Mouse (Mus musculus): ENCODE measurements around the gene Olfr1232. TPM values are rescaled to one million over a fixed set of nuclear protein-coding genes. Genes with fewer than 3 reads are reported as not detected.

Gene Olfr1232
- polyA plus RNA-seq (2016; fragmentation: Nextera tagmentation; extraction: Ambion mirVana): not detected in 2 replicates

DNA sequence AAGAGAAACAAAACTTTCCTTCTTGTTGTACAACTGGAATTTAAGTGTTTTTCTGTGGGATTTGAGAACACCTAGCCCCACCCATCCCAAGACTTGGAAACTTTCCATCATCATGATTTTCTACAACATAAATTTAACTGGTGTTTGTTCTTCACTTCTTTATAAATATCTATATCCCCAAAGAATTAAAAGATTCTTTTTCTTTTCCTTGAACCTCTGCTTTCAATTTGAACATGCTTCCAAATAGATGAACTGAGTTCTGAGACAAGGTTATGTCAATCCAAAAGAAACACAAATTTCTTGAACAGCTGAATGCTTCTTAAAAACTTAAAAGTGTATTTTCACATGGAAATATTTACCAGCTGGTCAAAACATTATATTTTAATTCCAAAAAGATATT lies at the start of gene Olfr1232:
Gene Olfr1232 (minus strand): TSS at position 101 of the 400 bp plus-strand sequence.
- H3K9me3 ChIP-seq: no peaks in the 10 kb centered on the region
- no peak within 1 kb of the TSS for H3K27ac ChIP-seq
- H3K4me2 ChIP-seq: no peak within 1 kb of the TSS
- no peak within 1 kb of the TSS for H3K9ac ChIP-seq (replicated peaks)
- H3K4me3 ChIP-seq (replicated peaks): no peak within 1 kb of the TSS
- no peaks in the 10 kb centered on the region for H3K4me1 ChIP-seq (replicated peaks)
- ATAC-seq (ENCODE audit: insufficient number of reproducible peaks, insufficient read depth, low FRiP score, low TSS enrichment, low read depth): no peak
- H3K36me3 ChIP-seq: no peaks in the 10 kb centered on the region
- no peaks in the 10 kb centered on the region for H3K27me3 ChIP-seq

DNA sequence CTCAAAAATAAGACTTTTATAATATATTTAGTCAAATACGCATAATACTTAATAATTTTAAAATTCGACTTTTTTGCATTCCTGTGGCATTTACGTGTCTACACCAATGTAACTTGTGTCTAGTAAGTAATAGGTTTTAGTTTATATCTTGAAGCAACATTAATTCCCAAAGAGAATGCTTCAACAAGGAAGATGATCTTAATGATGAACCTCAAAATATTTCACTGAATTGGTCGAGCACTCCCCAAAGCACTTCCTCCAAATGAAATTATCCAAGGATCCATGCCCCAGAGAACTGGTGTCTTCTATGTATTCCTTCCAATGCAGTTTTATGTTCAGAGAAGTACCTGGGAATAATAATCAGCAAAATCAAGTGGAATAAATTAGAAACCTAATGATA lies 35.3 kb upstream of the Olfr1232 start, which contains the start of gene Olfr1234:
Gene Olfr1234 (minus strand): TSS at position 101 of the 400 bp plus-strand sequence.
- no peaks in the 10 kb centered on the region for H3K9me3 ChIP-seq
- no peak within 1 kb of the TSS for H3K27ac ChIP-seq
- ATAC-seq (ENCODE audit: insufficient number of reproducible peaks, insufficient read depth, low FRiP score, low TSS enrichment, low read depth): no peak
- no peaks in the 10 kb centered on the region for H3K4me1 ChIP-seq (replicated peaks)
- no peak within 1 kb of the TSS for H3K9ac ChIP-seq (replicated peaks)
- no peak within 1 kb of the TSS for H3K4me3 ChIP-seq (replicated peaks)
- H3K36me3 ChIP-seq: no peaks in the 10 kb centered on the region
- H3K27me3 ChIP-seq: no peaks in the 10 kb centered on the region
- 92% methylated on average over 4 of the region's 4 CpGs for WGBS
- no peak within 1 kb of the TSS for H3K4me2 ChIP-seq

DNA sequence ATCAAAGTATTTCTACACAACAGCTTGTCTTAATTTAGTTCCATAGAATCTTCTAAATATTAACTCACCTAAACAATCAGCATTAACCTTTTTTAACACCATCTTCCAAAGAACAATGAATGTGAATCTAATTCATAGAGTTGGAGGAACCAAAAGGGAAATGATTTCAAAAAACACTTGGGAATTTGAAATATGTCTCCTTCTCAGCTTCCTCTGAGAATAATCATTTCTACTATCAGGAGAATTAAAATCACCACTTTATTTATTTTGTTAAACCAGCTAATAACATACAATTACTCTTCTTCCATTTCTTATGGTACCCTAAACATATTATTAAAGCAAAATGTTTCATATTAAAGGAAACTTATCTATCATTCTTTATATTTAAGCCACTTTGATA lies 12.8 kb upstream of the Olfr1232 start, which contains the start of gene Olfr1233:
Gene Olfr1233 (minus strand): TSS at position 101 of the 400 bp plus-strand sequence.
- Histone ChIP-seq H3K4me1 (replicated peaks) (no peaks in the 10 kb centered on the region), H3K27ac (no peak within 1 kb of the TSS), H3K36me3 (no peaks in the 10 kb centered on the region), H3K27me3 (no peaks in the 10 kb centered on the region), H3K4me3 (replicated peaks) (no peak within 1 kb of the TSS), H3K4me2 (no peak within 1 kb of the TSS), H3K9me3 (no peaks in the 10 kb centered on the region), H3K9ac (replicated peaks) (no peak within 1 kb of the TSS)
- ATAC-seq (ENCODE audit: insufficient number of reproducible peaks, insufficient read depth, low FRiP score, low TSS enrichment, low read depth): no peak

DNA sequence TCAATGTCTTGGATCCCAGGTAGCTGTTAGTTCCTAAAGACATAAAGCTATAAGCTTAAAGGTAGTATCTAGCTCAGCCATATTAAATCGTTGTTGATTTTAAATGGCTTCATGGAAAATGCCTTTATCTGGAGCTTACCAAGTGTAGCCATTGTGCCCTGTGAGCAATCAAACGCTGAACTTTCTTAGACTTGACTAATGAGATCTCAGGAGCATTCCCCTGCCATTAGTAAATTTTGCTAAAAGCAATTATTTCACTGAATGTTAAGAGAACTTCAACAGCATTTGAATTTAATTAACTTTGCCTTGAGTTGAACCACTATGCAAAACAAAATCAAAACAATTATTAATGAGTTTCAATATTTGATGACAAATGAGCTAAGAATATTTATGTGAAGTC lies 22.5 kb downstream of the Olfr1232 start, which contains the start of gene Olfr1231:
Gene Olfr1231 (minus strand): TSS at position 101 of the 400 bp plus-strand sequence.
- Histone ChIP-seq H3K36me3 (no peaks in the 10 kb centered on the region), H3K9ac (replicated peaks) (no peak within 1 kb of the TSS), H3K4me3 (replicated peaks) (no peak within 1 kb of the TSS), H3K4me2 (no peak within 1 kb of the TSS), H3K4me1 (replicated peaks) (no peaks in the 10 kb centered on the region), H3K9me3 (no peaks in the 10 kb centered on the region), H3K27ac (no peak within 1 kb of the TSS), H3K27me3 (no peaks in the 10 kb centered on the region)
- ATAC-seq (ENCODE audit: insufficient number of reproducible peaks, insufficient read depth, low FRiP score, low TSS enrichment, low read depth): no peak
- WGBS: 69% methylated on average over 2 of the region's 2 CpGs

DNA sequence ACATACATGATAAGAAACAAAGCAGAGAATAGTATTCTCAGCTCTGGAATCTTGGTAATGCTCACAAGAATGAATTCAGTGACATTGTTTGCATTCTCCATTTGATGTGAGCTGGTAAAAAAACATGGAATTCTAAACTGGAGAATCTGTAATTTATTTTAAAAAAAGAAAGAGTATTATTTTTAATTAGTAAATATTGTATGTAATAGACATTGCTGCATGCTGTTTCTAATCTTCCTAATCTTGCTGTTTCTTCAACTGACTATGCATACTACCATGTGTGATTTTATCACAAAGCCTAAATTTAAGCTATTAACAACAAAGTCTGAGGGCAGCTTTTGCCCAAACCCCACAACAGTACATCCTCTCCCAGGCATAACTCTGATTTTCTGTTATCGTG lies 32.3 kb downstream of the Olfr1232 start, which contains the start of gene Olfr1230:
Gene Olfr1230 (minus strand): TSS at position 101 of the 400 bp plus-strand sequence.
- H3K9ac ChIP-seq (replicated peaks): no peak within 1 kb of the TSS
- H3K27me3 ChIP-seq: no peaks in the 10 kb centered on the region
- no peaks in the 10 kb centered on the region for H3K4me1 ChIP-seq (replicated peaks)
- H3K9me3 ChIP-seq: no peaks in the 10 kb centered on the region
- WGBS: 90% methylated on average over 1 of the region's 1 CpGs
- no peak within 1 kb of the TSS for H3K4me2 ChIP-seq
- H3K27ac ChIP-seq: no peak within 1 kb of the TSS
- ATAC-seq (ENCODE audit: insufficient number of reproducible peaks, insufficient read depth, low FRiP score, low TSS enrichment, low read depth): no peak
- H3K36me3 ChIP-seq: no peaks in the 10 kb centered on the region
- H3K4me3 ChIP-seq (replicated peaks): no peak within 1 kb of the TSS

DNA sequence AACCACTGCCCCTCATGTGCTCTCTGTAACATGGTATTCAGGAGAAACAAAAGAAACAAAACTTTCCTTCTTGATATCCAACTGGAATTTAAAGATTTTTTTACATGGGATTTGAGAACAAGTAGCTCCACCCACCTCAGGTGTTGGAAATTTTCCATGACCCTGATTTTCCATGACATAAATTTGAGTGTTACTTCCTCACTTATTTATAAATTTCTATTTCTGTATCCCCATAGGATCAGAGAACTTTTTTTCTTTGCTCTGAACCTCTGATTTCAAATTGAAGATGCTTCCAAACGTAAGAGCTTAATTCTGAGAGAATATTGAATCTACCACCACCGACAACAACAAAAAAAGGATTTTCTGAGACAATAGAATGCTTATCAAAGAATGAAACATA lies 41.6 kb downstream of the Olfr1232 start, which contains the start of gene Olfr1229:
Gene Olfr1229 (minus strand): TSS at position 101 of the 400 bp plus-strand sequence.
- Histone ChIP-seq H3K27ac (no peak within 1 kb of the TSS), H3K36me3 (no peaks in the 10 kb centered on the region), H3K27me3 (no peaks in the 10 kb centered on the region), H3K4me2 (no peak within 1 kb of the TSS), H3K9ac (replicated peaks) (no peak within 1 kb of the TSS), H3K4me3 (replicated peaks) (no peak within 1 kb of the TSS), H3K9me3 (no peaks in the 10 kb centered on the region), H3K4me1 (replicated peaks) (no peaks in the 10 kb centered on the region)
- ATAC-seq (ENCODE audit: insufficient number of reproducible peaks, insufficient read depth, low FRiP score, low TSS enrichment, low read depth): no peak
- 76% methylated on average over 2 of the region's 2 CpGs for WGBS

Other genes starting within 250 kb of the Olfr1232 start
- not detected in 2 replicates for gene Olfr1219, start 246.2 kb downstream of the Olfr1232 start, polyA plus RNA-seq (2016; fragmentation: Nextera tagmentation; extraction: Ambion mirVana)
- not detected in 2 replicates for gene Olfr1220, start 222.8 kb downstream of the Olfr1232 start, polyA plus RNA-seq (2016; fragmentation: Nextera tagmentation; extraction: Ambion mirVana)
- gene Olfr1221, start 212.4 kb downstream of the Olfr1232 start, polyA plus RNA-seq (2016; fragmentation: Nextera tagmentation; extraction: Ambion mirVana): not detected in 2 replicates
- gene Olfr1222, start 196.6 kb downstream of the Olfr1232 start, polyA plus RNA-seq (2016; fragmentation: Nextera tagmentation; extraction: Ambion mirVana): not detected in 2 replicates
- gene Olfr1223, start 178.1 kb downstream of the Olfr1232 start, polyA plus RNA-seq (2016; fragmentation: Nextera tagmentation; extraction: Ambion mirVana): not detected in 2 replicates
- not detected in 2 replicates for gene Olfr1224-ps1, start 165.6 kb downstream of the Olfr1232 start, polyA plus RNA-seq (2016; fragmentation: Nextera tagmentation; extraction: Ambion mirVana)
- gene Olfr1225, start 155.0 kb downstream of the Olfr1232 start, polyA plus RNA-seq (2016; fragmentation: Nextera tagmentation; extraction: Ambion mirVana): not detected in 2 replicates
- gene Olfr1226, start 129.6 kb downstream of the Olfr1232 start, polyA plus RNA-seq (2016; fragmentation: Nextera tagmentation; extraction: Ambion mirVana): not detected in 2 replicates
- not detected in 2 replicates for gene Olfr1228, start 75.6 kb downstream of the Olfr1232 start, polyA plus RNA-seq (2016; fragmentation: Nextera tagmentation; extraction: Ambion mirVana)
- gene Olfr1229, start 41.7 kb downstream of the Olfr1232 start, polyA plus RNA-seq (2016; fragmentation: Nextera tagmentation; extraction: Ambion mirVana): not detected in 2 replicates
- not detected in 2 replicates for gene Olfr1230, start 32.4 kb downstream of the Olfr1232 start, polyA plus RNA-seq (2016; fragmentation: Nextera tagmentation; extraction: Ambion mirVana)
- gene Olfr1231, start 22.6 kb downstream of the Olfr1232 start, polyA plus RNA-seq (2016; fragmentation: Nextera tagmentation; extraction: Ambion mirVana): not detected in 2 replicates
- gene Olfr1233, start 12.7 kb upstream of the Olfr1232 start, polyA plus RNA-seq (2016; fragmentation: Nextera tagmentation; extraction: Ambion mirVana): not detected in 2 replicates
- not detected in 2 replicates for gene Olfr1234, start 35.2 kb upstream of the Olfr1232 start, polyA plus RNA-seq (2016; fragmentation: Nextera tagmentation; extraction: Ambion mirVana)
- not detected in 2 replicates for gene Olfr1238, start 80.0 kb upstream of the Olfr1232 start, polyA plus RNA-seq (2016; fragmentation: Nextera tagmentation; extraction: Ambion mirVana)
- not detected in 2 replicates for gene Olfr1239, start 90.7 kb upstream of the Olfr1232 start, polyA plus RNA-seq (2016; fragmentation: Nextera tagmentation; extraction: Ambion mirVana)
- not detected in 2 replicates for gene Olfr1240, start 113.3 kb upstream of the Olfr1232 start, polyA plus RNA-seq (2016; fragmentation: Nextera tagmentation; extraction: Ambion mirVana)
- not detected in 2 replicates for gene Olfr1241, start 157.5 kb upstream of the Olfr1232 start, polyA plus RNA-seq (2016; fragmentation: Nextera tagmentation; extraction: Ambion mirVana)
- not detected in 2 replicates for gene Olfr1242, start 168.7 kb upstream of the Olfr1232 start, polyA plus RNA-seq (2016; fragmentation: Nextera tagmentation; extraction: Ambion mirVana)
- gene Olfr1243, start 201.8 kb upstream of the Olfr1232 start, polyA plus RNA-seq (2016; fragmentation: Nextera tagmentation; extraction: Ambion mirVana): not detected in 2 replicates
- gene Olfr1245, start 248.8 kb upstream of the Olfr1232 start, polyA plus RNA-seq (2016; fragmentation: Nextera tagmentation; extraction: Ambion mirVana): not detected in 2 replicates

Data from limb, embryonic 12.5 days (tissue).